Mouse (Mus musculus) CH12.LX (cell line): ENCODE results near the gene Med25.

Experiments
- CHD2 ChIP-seq: IDR thresholded peaks from 2 replicates; pipeline ENCODE4 v1.6.1; 2011; ENCODE audit warnings: low read length, improper control_type of control experiment
- CTCF ChIP-seq, 2 experiments: IDR thresholded peaks in 1 of 2; conservative IDR thresholded peaks in 1 of 2; 2 replicates each; pipeline ENCODE4 v1.5.1; 2011 to 2012; ENCODE audit warnings: low read depth in 2 of 2, low read length in 2 of 2, improper control_type of control experiment in 1 of 2, inconsistent platforms in 1 of 2, mild to moderate bottlenecking in 1 of 2, moderate library complexity in 1 of 2
- EP300 ChIP-seq: IDR thresholded peaks from 2 replicates; pipeline ENCODE4 v1.6.1; 2011; ENCODE audit warnings: low read length, improper control_type of control experiment
- JUN ChIP-seq: IDR thresholded peaks from 2 replicates; pipeline ENCODE4 v1.6.1; 2011; ENCODE audit warnings: low read depth, mild to moderate bottlenecking, low read length, improper control_type of control experiment, moderate library complexity; ENCODE audit not compliant: insufficient read depth
- KAT2A ChIP-seq: IDR thresholded peaks from 2 replicates; pipeline ENCODE4 v1.6.1; 2012; ENCODE audit warnings: low read length, improper control_type of control experiment, inconsistent platforms; ENCODE audit not compliant: insufficient replicate concordance
- MAX ChIP-seq: IDR thresholded peaks from 2 replicates; pipeline ENCODE4 v1.6.1; 2011; ENCODE audit warnings: low read length, improper control_type of control experiment
- MYC ChIP-seq: IDR thresholded peaks from 2 replicates; pipeline ENCODE4 v1.6.1; 2011; ENCODE audit warnings: low read depth, mild to moderate bottlenecking, improper control_type of control experiment, low read length
- POLR2A ChIP-seq: IDR thresholded peaks from 2 replicates; pipeline ENCODE4 v1.6.1; 2011; ENCODE audit warnings: low read depth, mild to moderate bottlenecking, improper control_type of control experiment, low read length
- POLR2AphosphoS2 ChIP-seq: IDR thresholded peaks from 2 replicates; pipeline ENCODE4 v1.6.1; 2011; ENCODE audit warnings: low read depth, low read length, improper control_type of control experiment
- RAD21 ChIP-seq: IDR thresholded peaks from 2 replicates; pipeline ENCODE4 v1.6.1; 2011; ENCODE audit warnings: low read depth, mild to moderate bottlenecking, low read length, improper control_type of control experiment, moderate library complexity
- RCOR1 ChIP-seq: conservative IDR thresholded peaks from 2 replicates; pipeline ENCODE4 v1.6.1; 2012; ENCODE audit warnings: low read depth, mild to moderate bottlenecking, inconsistent platforms, low read length, improper control_type of control experiment
- TBP ChIP-seq: conservative IDR thresholded peaks from 2 replicates; pipeline ENCODE4 v1.6.1; 2011; ENCODE audit warnings: low read depth, low read length, improper control_type of control experiment

- no peak for TF ChIP-seq CTCF (conservative IDR thresholded peaks at IDR 0.05 in 1 of 2, IDR thresholded peaks at IDR 0.05 in 1 of 2; ENCODE audit: low read depth in 2 of 2, low read length in 2 of 2)
- no peak for TF ChIP-seq JUN
- no peak for TF ChIP-seq POLR2AphosphoS2
- no peak for TF ChIP-seq KAT2A
- TF ChIP-seq RAD21: no peak
- no peak for TF ChIP-seq EP300
- no peak for TF ChIP-seq TBP
- TF ChIP-seq POLR2A: no peak
- TF ChIP-seq MYC: no peak
- no peak for TF ChIP-seq RCOR1
- no peak for TF ChIP-seq CHD2
- no peak for TF ChIP-seq MAX
These were observed 45.7 kb downstream of the Med25 start for GRCm38 (mm10) chr7:44846804-44847203.
